Mouse (Mus musculus): ENCODE measurements around the gene Fam118b. TPM values are rescaled to one million over a fixed set of nuclear protein-coding genes. Genes with fewer than 3 reads are reported as not detected.

The Fam118b gene
- polyA plus RNA-seq (2015; fragmentation: Illumina TruSeq; extraction: RNeasy Lipid Tissue Mini Kit (QIAGEN cat#74804); ENCODE audit: insufficient read depth, low replicate concordance): 29.1 TPM

GRCm38 (mm10) chr9:35267146-35267975 is at the start of gene Fam118b, which contains the start of gene Rpusd4:
TSS of gene Fam118b (minus strand) at chr9:35267805.
TSS of gene Rpusd4 (plus strand) at chr9:35267865.

GRCm38 (mm10) chr9:35210542-35211474 is 56.8 kb downstream of the Fam118b start, which contains the start of gene Foxred1:
TSS of gene Foxred1 (minus strand) at chr9:35211055.

GRCm38 (mm10) chr9:35199772-35200471 is 67.7 kb downstream of the Fam118b start, which contains the start of the genes Srpr and Tirap:
TSS of gene Srpr (plus strand) at chr9:35200175.
TSS of gene Tirap (minus strand) at chr9:35200291.

GRCm38 (mm10) chr9:35175251-35176123 is 92.1 kb downstream of the Fam118b start, which contains the start of gene Dcps:
TSS of gene Dcps (minus strand) at chr9:35176061.

Other genes with a start within 250 kb of the Fam118b start
- gene St3gal4, start 148.5 kb downstream of the Fam118b start, polyA plus RNA-seq (2015; fragmentation: Illumina TruSeq; extraction: RNeasy Lipid Tissue Mini Kit (QIAGEN cat#74804); ENCODE audit: insufficient read depth, low replicate concordance): 47.1 TPM
- 42.4 TPM for gene Dcps, start 91.7 kb downstream of the Fam118b start, polyA plus RNA-seq (2015; fragmentation: Illumina TruSeq; extraction: RNeasy Lipid Tissue Mini Kit (QIAGEN cat#74804); ENCODE audit: insufficient read depth, low replicate concordance)
- gene Srpr, start 67.6 kb downstream of the Fam118b start, polyA plus RNA-seq (2015; fragmentation: Illumina TruSeq; extraction: RNeasy Lipid Tissue Mini Kit (QIAGEN cat#74804); ENCODE audit: insufficient read depth, low replicate concordance): 118 TPM
- gene Tirap, start 67.5 kb downstream of the Fam118b start, polyA plus RNA-seq (2015; fragmentation: Illumina TruSeq; extraction: RNeasy Lipid Tissue Mini Kit (QIAGEN cat#74804); ENCODE audit: insufficient read depth, low replicate concordance): 11.3 TPM
- gene Foxred1, start 56.8 kb downstream of the Fam118b start, polyA plus RNA-seq (2015; fragmentation: Illumina TruSeq; extraction: RNeasy Lipid Tissue Mini Kit (QIAGEN cat#74804); ENCODE audit: insufficient read depth, low replicate concordance): 63.3 TPM
- gene Rpusd4, start 60 bp upstream of the Fam118b start, polyA plus RNA-seq (2015; fragmentation: Illumina TruSeq; extraction: RNeasy Lipid Tissue Mini Kit (QIAGEN cat#74804); ENCODE audit: insufficient read depth, low replicate concordance): 25.4 TPM
- gene Cdon, start 153.3 kb upstream of the Fam118b start, polyA plus RNA-seq (2015; fragmentation: Illumina TruSeq; extraction: RNeasy Lipid Tissue Mini Kit (QIAGEN cat#74804); ENCODE audit: insufficient read depth, low replicate concordance): 12.6 TPM